Mouse (Mus musculus) cerebellum, adult 2 months (tissue): ENCODE data around the gene Rhd. TPM values are rescaled to one million over a fixed set of nuclear protein-coding genes. Genes with fewer than 3 reads are reported as not detected.

ENCODE experiments used
- DNase-seq, 2 experiments: peaks; one replicate each; pipeline ENCODE4 v3.0.0; 2021
- H3K27ac ChIP-seq: fragments of 200-500 bp; 2 replicates; pipeline ENCODE4 v1.5.1; 2012; ENCODE audit warnings: low read length, control low read depth, inconsistent platforms; ENCODE audit not compliant: insufficient read depth
- H3K27me3 ChIP-seq: fragments of 200-500 bp; 2 replicates; pipeline ENCODE4 v1.6.1; 2012; ENCODE audit warnings: inconsistent platforms, mild to moderate bottlenecking, low read length, moderate library complexity; ENCODE audit not compliant: control insufficient read depth, insufficient read depth
- H3K4me1 ChIP-seq: fragments of 200-500 bp; 2 replicates; pipeline ENCODE4 v1.6.1; 2011; ENCODE audit warnings: low read length; ENCODE audit not compliant: control insufficient read depth, insufficient read depth
- H3K4me3 ChIP-seq: fragments of 200-500 bp; replicated peaks from 2 replicates; pipeline ENCODE3; 2011; ENCODE audit warnings: mild to moderate bottlenecking, low read depth, low read length, control low read depth; ENCODE audit not compliant: insufficient read depth
- CTCF ChIP-seq: fragments of 200-500 bp; IDR thresholded peaks from 2 replicates; pipeline ENCODE4 v1.5.1; 2011; ENCODE audit warnings: low read depth, mild to moderate bottlenecking, control low read depth, low read length, moderate library complexity, borderline replicate concordance; ENCODE audit not compliant: insufficient read depth
- POLR2A ChIP-seq: fragments of 200-500 bp; IDR thresholded peaks from 2 replicates; pipeline ENCODE4 v1.6.1; 2011; ENCODE audit warnings: low read length, control low read depth, borderline replicate concordance; ENCODE audit not compliant: insufficient read depth
- WGBS: fragments of 180-500 bp; shearing (Covaris S2); methylation state at CpG from one replicate; pipeline ENCODE4 v1.1.7; 2018; 5-methylcytosine and 5-hydroxymethylcytosine counted together
- polyA plus RNA-seq: library from polyadenylated mRNA; depleted of rRNA; stranded (reverse); fragments of >200 nt; gene quantifications from 2 replicates; pipeline ENCODE4 v1.2.3, GENCODE M21; 2012

Gene Rhd
- polyA plus RNA-seq, 1 experiment, result 1.0 TPM

- H3K4me3 ChIP-seq, result peak within 1 kb of the TSS; percentile 57
- TF ChIP-seq CTCF (no peak), POLR2A (peak; percentile 44; the same call in 1 of the 2 replicates)
- peak; percentile 80 to 81 for DNase-seq
- H3K4me1 ChIP-seq, result no peaks in the 10 kb centered on the region; the same call in 1 of the 2 replicates
- H3K27ac ChIP-seq, result no peak within 1 kb of the TSS
- under 1% methylated on average over 25 of the region's 25 CpGs for WGBS
- H3K27me3 ChIP-seq, result no peaks in the 10 kb centered on the region
Observed at GRCm38 (mm10) chr4:134914864-134915209, 50.5 kb downstream of the Rhd start, which contains the start of gene Tmem50a. Gene Tmem50a (minus strand): TSS chr4:134915024.

DNA sequence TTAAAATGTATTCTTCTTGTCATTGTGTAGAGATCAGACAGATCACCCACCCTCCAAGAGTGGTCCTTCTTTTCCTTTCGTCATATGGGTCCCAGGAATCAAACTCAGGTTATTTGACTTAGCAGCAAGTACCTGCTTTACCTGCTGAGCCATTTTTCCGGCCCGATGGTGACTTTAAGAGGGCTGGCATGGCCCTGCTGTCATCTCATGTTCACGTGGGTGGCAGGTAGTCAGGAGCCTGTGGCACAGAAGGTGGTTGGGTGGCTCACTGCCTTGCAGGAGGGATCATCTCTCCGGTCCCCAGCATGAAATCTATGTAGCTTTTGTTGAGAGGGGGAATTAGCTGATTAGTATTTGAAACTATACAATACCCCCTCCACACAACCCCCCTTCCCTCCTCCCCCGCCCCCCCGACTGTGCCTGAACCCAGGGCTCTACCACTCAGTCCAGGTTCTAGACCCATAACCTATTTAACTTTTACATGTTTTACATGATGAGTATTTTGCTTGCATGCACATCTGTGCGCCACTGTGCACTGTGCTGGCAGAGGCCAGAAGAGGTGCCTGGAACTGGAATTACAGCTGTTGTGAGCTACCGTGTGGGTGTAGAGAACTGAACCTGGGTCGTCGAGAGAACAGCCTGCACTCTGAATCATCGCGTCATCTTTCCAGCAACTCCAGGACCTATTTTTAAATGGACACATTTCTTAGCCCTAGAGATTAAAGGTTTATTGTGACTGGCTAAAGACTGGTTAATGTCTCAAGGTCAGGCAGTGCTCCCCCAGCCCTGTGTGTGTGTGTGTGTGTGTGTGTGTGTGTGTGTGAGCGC, 51.1 kb downstream of the Rhd start:
- 52% methylated on average over 14 of the region's 14 CpGs for WGBS
- DNase-seq, result no peak
- Histone ChIP-seq H3K4me1 (no peaks in the 10 kb centered on the region; the same call in 1 of the 2 replicates), H3K27me3 (no peaks in the 10 kb centered on the region), H3K27ac (no peak overlapping the region), H3K4me3 (peak overlapping the region; percentile 57)
- no peak for TF ChIP-seq POLR2A

- Histone ChIP-seq H3K4me3 (no peak overlapping the region), H3K27me3 (no peaks in the 10 kb centered on the region), H3K27ac (no peak overlapping the region), H3K4me1 (no peaks in the 10 kb centered on the region; the same call in 1 of the 2 replicates)
- DNase-seq, result no peak
- 70% methylated on average over 3 of the region's 3 CpGs for WGBS
- TF ChIP-seq CTCF (no peak), POLR2A (no peak)
Observed at GRCm38 (mm10) chr4:134917194-134917593, 52.9 kb downstream of the Rhd start.

DNA sequence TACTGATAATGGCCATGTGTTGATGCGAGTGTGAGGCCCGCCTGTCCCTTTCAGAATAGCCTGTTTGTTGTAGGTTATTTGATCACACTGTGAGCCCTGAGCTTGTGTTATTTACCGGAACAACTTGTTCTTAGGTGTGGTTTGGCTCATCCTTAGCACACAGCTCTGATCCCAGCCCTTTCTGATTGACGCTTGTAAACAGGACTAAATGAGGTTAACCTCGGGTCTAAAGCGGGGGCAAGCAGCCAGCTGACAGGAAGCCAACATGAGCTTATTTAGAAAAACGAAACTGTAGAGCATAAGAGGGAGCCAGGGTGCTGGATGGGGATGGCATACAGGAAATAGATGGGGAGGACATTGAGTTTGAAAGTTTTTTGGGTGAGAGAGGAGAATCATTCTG, 54.0 kb downstream of the Rhd start:
- Histone ChIP-seq H3K27ac (no peak overlapping the region), H3K4me3 (no peak overlapping the region), H3K27me3 (no peaks in the 10 kb centered on the region), H3K4me1 (no peaks in the 10 kb centered on the region; the same call in 1 of the 2 replicates)
- WGBS, result 51% methylated on average over 7 of the region's 7 CpGs
- DNase-seq, result no peak
- TF ChIP-seq POLR2A, result no peak
- no peak for TF ChIP-seq CTCF

DNA sequence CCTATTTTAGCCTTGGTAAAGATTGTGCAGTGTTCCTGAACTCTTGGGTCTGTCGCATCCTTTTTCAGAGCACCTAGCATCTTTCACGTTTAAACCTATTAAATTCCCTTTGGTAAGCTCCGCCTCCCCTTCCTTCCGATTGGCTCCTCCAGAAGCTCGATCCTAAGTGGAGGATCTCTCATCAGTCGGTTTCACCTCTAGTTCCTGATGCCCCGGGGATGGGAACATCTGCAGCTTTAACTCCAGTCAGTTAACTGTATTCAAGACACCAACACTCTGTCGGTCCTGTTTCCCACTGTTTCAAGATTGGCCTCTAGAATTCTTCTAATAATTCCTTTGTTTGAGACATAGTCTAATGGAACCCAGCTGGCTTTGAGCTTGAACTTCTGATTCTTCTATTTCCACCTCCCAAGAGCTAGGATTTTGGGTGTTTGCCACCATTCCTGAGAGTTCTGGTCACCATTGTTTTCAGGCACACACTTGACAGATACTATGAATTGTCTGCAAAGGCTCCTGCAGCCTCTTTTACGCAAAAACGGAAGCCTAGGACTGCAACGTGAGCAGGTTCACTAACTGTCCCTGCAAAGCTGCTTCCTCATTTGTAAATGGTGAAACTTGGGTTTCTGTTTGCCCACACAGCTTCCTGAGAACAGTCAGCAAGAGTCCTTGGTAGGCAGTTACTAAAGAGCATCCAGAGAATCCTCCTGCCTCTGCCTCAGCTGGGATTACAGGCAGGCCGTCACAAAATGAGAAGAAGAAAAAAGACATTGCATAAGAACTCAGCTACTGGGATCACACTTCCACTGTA, 55.6 kb downstream of the Rhd start:
- TF ChIP-seq POLR2A (no peak), CTCF (no peak)
- WGBS, result 46% methylated on average over 12 of the region's 12 CpGs
- Histone ChIP-seq H3K4me3 (no peak overlapping the region), H3K27ac (no peak overlapping the region), H3K4me1 (no peaks in the 10 kb centered on the region; the same call in 1 of the 2 replicates), H3K27me3 (no peaks in the 10 kb centered on the region)
- DNase-seq, result no peak

GRCm38 (mm10) chr4:134920631-134921030, 56.3 kb downstream of the Rhd start:
- no peak overlapping the region for H3K27ac ChIP-seq
- TF ChIP-seq CTCF (no peak), POLR2A (no peak)
- no peak for DNase-seq
- H3K4me1 ChIP-seq, result peaks cover 4% of the 10 kb centered on the region; the same call in 1 of the 2 replicates
- no peak overlapping the region for H3K4me3 ChIP-seq
- 97% methylated on average over 6 of the region's 6 CpGs for WGBS
- H3K27me3 ChIP-seq, result no peaks in the 10 kb centered on the region

GRCm38 (mm10) chr4:134921703-134922102, 57.4 kb downstream of the Rhd start:
- no peak overlapping the region for H3K27ac ChIP-seq
- no peak overlapping the region for H3K4me3 ChIP-seq
- H3K4me1 ChIP-seq, result peaks cover 7% of the 10 kb centered on the region; the same call in 1 of the 2 replicates
- no peak for DNase-seq
- 97% methylated on average over 4 of the region's 4 CpGs for WGBS
- no peaks in the 10 kb centered on the region for H3K27me3 ChIP-seq
- TF ChIP-seq POLR2A, result no peak
- no peak for TF ChIP-seq CTCF
